Mouse (Mus musculus) heart, embryonic 12.5 days (tissue): ENCODE data around the gene Cebpa. TPM values are rescaled to one million over a fixed set of nuclear protein-coding genes. Genes with fewer than 3 reads are reported as not detected.

Experiments used
- ATAC-seq: fragments of 200-750 bp; cut with Nextera tagmentation; 2 replicates; pipeline ENCODE4 v1.8.0; 2017; ENCODE audit warnings: moderate TSS enrichment, moderate library complexity; ENCODE audit not compliant: insufficient number of reproducible peaks, low FRiP score
- H3K27ac ChIP-seq: fragments of 300-500 bp; sonication (generic); 2 replicates; pipeline ENCODE4 v1.5.1; 2016; ENCODE audit warnings: mild to moderate bottlenecking, moderate library complexity; ENCODE audit not compliant: poor library complexity, severe bottlenecking
- H3K27me3 ChIP-seq: fragments of 300-500 bp; sonication (generic); replicated peaks from 2 replicates; pipeline ENCODE4 v1.6.1; 2016; ENCODE audit warnings: mild to moderate bottlenecking, moderate library complexity
- H3K36me3 ChIP-seq: fragments of 300-500 bp; sonication (generic); 2 replicates; pipeline ENCODE4 v1.6.1; 2016; ENCODE audit warnings: mild to moderate bottlenecking, moderate library complexity
- H3K4me1 ChIP-seq: fragments of 300-500 bp; sonication (generic); replicated peaks from 2 replicates; pipeline ENCODE4 v1.6.1; 2016; ENCODE audit warnings: mild to moderate bottlenecking
- H3K4me2 ChIP-seq: fragments of 300-500 bp; sonication (generic); 2 replicates; pipeline ENCODE4 v1.6.1; 2016; ENCODE audit warnings: mild to moderate bottlenecking, moderate library complexity
- H3K4me3 ChIP-seq: fragments of 300-500 bp; sonication (generic); 2 replicates; pipeline ENCODE4 v1.5.1; 2016; ENCODE audit warnings: mild to moderate bottlenecking
- H3K9ac ChIP-seq: fragments of 300-500 bp; sonication (generic); 2 replicates; pipeline ENCODE4 v1.6.1; 2016; ENCODE audit warnings: mild to moderate bottlenecking, moderate library complexity
- H3K9me3 ChIP-seq: fragments of 300-500 bp; sonication (generic); replicated peaks from 2 replicates; pipeline ENCODE4 v1.6.1; 2016; ENCODE audit warnings: mild to moderate bottlenecking, moderate library complexity
- WGBS: fragments of 180-500 bp; shearing (Covaris S2); methylation state at CpG from one replicate; pipeline ENCODE4 v1.1.7; 2016; 5-methylcytosine and 5-hydroxymethylcytosine counted together
- microRNA-seq: library from miRNA; unstranded; fragments of <30 nt; microRNA quantifications from one replicate; pipeline ENCODE4, GENCODE M21; 2017
- polyA plus RNA-seq: library from polyadenylated mRNA; unstranded; fragments of >200 nt; fragmentation: Nextera tagmentation; extraction: Ambion mirVana; gene quantifications from 2 replicates; pipeline ENCODE4 v1.2.1, GENCODE M21; 2016

The Cebpa gene
- polyA plus RNA-seq, 1 experiment from 2014 or later, result 0.92 TPM

DNA sequence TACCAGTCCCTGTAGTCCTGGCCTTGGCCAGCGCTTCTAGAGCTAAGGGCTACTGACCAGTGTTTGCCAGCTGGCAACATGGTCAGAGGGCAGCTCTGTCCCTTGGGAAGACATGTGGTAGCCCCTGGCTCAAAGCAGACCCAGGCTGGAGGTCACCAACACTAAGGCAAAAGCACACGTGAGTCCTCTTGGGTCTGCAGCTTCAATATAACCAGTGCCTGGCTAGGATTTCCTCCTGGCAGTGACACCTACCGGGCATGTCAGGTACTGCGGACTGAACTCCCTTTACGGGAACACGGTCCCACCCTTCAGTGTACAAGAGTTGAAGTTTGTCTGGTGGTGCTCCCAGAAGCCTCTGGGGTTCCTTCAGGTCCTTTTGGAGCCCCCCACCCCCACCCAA is 50.2 kb downstream of the Cebpa start:
- no peak for ATAC-seq

More for the DNA sequence above, 50.2 kb downstream of the Cebpa start:
- Histone ChIP-seq H3K4me2 (no peak overlapping the region), H3K9me3 (no peaks in the 10 kb centered on the region), H3K9ac (no peak overlapping the region), H3K27ac (no peak overlapping the region), H3K36me3 (no peaks in the 10 kb centered on the region), H3K27me3 (peaks cover 67% of the 10 kb centered on the region), H3K4me3 (no peak overlapping the region), H3K4me1 (peaks cover 4% of the 10 kb centered on the region)
- 15% methylated on average over 6 of the region's 6 CpGs for WGBS

Small RNAs within 50 kb of the gene (microRNA-seq; reads per million reads assigned to microRNA genes)
- not detected for gene Gm25033

Other genes with a start within 250 kb of the Cebpa start
- gene Pepd, start 206.9 kb upstream of the Cebpa start, polyA plus RNA-seq, result 45.1 and 46.9 TPM in 2 replicates
- 23.6 and 26.3 TPM in 2 replicates for gene Cebpg, start 62.7 kb upstream of the Cebpa start, polyA plus RNA-seq
- 1.1 and 1.3 TPM in 2 replicates for gene Slc7a10, start 67.1 kb downstream of the Cebpa start, polyA plus RNA-seq
- 1.6 and 1.7 TPM in 2 replicates for gene Lrp3, start 96.2 kb downstream of the Cebpa start, polyA plus RNA-seq
- 12.5 and 13.3 TPM in 2 replicates for gene Gpatch1, start 199.1 kb downstream of the Cebpa start, polyA plus RNA-seq
- 8.4 and 9.6 TPM in 2 replicates for gene Rhpn2, start 214.9 kb downstream of the Cebpa start, polyA plus RNA-seq